Mouse (Mus musculus): ENCODE measurements around the gene Gm14124. TPM values are rescaled to one million over a fixed set of nuclear protein-coding genes. Genes with fewer than 3 reads are reported as not detected.
"Not testable (repeated sequence)": the region's sequence is repeated elsewhere in the genome, so short reads cannot be mapped to it uniquely, and the experiment has no call there.

The Gm14124 gene
- total RNA-seq (2021): under 1 TPM; 0.28 to 0.30 TPM

DNA sequence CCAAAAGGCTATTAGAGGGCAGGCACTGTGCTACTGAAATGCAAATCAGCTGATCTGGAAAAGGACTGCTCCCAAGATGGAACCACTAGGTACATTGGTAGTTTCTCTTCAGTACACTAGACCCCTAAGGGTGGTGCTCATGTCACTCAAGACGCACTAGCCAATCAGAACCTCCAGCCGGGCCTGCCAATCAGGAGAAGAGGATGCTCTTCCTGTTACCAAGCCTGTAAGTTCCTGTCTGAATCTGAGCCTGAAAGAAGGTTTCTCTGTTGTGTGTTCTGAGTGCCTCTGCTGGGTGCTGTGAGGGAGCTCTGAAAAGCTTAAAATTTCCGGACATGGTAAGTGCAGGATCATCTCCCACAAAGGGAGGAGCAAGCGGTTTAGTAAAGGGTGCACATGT, at the start of gene Gm14124:
TSS of gene Gm14124 (plus strand) at position 227 of the 400 bp plus-strand sequence.
- intact Hi-C loops (cut with DNase I); DNase-seq (ENCODE audit: extremely low spot score in 1 of 2, low spot score in 2 of 2): not testable (repeated sequence)

DNA sequence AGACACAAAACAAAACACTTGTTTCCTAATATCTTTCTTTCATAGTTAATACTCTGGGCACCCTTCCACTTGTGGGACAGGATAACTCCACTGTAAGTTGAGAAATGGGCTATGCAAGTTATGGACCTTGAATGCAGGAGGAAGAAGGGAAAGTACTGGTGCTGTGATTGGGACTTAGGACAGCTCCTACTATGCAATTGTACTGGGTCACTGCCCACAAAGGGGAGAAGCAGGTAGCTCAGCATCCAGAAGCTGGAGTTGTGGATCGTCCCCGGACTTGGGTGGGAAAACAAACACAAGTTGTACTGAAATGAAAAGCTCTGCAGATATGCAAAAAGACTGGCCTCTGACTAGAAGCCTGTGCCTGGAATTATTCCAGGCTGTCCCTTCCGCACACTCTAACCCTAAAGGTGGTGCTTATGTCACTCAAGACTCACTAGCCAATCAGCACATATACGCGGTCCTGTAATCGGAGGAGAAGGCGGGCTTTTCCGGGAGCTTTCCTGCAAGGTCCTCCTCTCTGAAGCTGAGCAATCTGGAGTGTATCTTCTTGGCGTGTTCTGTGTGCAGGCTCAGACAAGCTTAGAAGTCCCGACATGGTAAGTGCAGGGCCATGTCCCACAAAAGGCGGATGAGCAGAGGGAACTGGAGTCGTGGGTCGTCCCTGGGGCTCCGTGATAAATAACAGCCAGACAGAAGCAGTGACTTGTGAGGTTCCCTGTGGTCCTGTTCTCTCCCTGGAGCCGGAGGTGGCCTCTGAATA, 39.5 kb upstream of the Gm14124 start, which contains the start of gene Zfp937:
TSS of gene Zfp937 (plus strand) at position 474 of the 763 bp plus-strand sequence.
- DNase-seq (ENCODE audit: extremely low spot score in 1 of 2, low spot score in 2 of 2): peak; percentile 81 to 89
- intact Hi-C loops (cut with DNase I): not testable (repeated sequence)

DNA sequence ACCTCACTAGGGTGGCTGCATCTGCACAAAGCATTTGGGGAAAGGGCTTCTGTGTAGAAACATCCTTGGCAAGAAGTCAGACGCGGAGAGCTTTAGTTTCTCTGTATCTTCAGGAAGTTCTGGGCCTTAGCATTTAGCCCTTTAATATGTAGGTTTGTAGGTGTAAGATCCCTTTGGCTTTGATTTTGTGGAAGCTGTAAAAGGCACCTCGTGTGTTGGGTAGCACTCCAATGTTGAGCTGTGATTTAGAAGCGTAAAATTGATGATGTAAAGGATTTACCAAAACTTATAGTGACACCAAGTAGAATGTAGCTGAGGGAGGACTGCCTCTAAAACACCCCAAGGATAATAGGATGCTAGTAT, 39.0 kb upstream of the Gm14124 start:
- DNase-seq (ENCODE audit: extremely low spot score in 1 of 2, low spot score in 2 of 2); intact Hi-C loops (cut with DNase I): not testable (repeated sequence)

DNA sequence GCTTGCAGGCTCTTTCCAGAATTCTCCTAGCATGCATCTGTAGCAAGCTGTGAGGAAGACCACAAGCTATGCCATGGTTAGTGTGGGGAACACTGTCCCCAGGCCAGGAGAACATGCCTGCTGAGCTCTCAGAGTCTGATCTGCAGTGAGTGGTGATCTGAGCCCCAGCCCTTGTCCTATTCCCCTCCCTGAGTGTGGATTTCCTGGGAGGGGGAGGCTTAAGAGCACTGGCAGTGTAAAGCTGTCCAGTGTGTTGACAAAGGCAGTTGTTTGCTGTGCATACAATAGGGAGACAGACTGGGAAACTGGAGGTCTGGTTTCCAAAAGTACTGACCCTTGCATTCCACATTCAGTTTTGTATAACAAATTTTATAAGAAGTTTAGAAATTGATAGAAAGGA, 34.1 kb upstream of the Gm14124 start:
- intact Hi-C loops (cut with DNase I); DNase-seq (ENCODE audit: extremely low spot score in 1 of 2, low spot score in 2 of 2): not testable (repeated sequence)

DNA sequence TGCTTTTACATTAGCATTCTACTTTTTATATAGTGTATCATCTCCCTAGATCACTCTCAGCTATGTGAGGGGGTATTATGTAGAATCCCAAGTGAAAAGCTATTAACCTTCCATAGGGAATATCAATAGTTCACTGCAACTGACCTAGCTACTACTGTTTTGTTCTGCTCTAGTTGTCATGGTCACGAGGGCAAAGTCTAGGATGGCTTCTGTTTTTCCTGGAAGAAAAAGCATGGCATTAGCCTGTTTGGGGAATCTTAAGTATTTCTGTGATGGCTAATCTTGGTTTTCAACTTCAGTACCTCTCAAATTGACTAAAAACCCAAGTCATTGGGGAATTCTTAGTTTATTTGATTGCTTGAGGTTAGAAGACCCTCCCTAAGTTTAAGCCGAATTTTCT, 14.1 kb upstream of the Gm14124 start:
- intact Hi-C loops (cut with DNase I): no loop called here
- DNase-seq (ENCODE audit: extremely low spot score in 1 of 2, low spot score in 2 of 2): no peak

DNA sequence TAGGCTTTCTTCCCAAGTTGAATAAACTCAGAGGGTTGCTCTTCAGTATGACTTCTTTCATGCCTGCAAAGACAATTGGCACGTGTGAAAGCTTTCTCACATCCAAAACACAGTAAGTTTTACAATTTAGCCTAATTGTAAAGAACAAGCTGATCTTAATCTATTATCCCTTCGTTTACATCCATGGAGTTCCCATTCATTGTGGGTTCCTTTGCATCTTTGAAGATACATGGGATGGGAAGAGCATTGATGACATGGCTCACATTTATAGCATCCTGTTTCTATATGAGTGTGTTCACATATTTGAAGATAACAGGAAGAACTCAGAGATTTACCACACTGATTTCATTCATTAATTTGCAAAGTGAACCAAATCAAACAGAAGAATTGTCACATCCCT, 1.8 kb upstream of the Gm14124 start, which contains the start of gene Gm21994:
TSS of gene Gm21994 (minus strand) at position 101 of the 400 bp plus-strand sequence.
- DNase-seq (ENCODE audit: extremely low spot score in 1 of 2, low spot score in 2 of 2); intact Hi-C loops (cut with DNase I): not testable (repeated sequence)

DNA sequence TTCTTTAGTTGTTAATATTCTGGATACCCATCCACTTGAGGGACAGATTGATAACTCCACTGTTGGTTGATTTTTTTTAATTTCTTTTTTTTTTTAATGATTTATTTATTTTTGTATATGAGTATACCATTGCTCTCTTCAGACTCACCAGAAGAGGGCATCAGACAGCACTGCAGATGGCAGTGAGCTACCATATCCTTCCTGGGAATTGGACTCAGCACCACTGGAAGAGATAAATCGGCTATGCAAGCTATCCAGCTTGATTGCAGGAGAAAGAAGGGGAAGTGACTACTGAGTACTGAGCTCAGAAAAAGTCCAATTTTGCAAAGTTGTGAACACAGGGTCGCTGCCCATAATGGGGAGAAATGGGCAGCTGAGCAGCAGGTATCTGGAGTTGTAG, 456 bp upstream of the Gm14124 start:
- intact Hi-C loops (cut with DNase I); DNase-seq (ENCODE audit: extremely low spot score in 1 of 2, low spot score in 2 of 2): not testable (repeated sequence)

DNA sequence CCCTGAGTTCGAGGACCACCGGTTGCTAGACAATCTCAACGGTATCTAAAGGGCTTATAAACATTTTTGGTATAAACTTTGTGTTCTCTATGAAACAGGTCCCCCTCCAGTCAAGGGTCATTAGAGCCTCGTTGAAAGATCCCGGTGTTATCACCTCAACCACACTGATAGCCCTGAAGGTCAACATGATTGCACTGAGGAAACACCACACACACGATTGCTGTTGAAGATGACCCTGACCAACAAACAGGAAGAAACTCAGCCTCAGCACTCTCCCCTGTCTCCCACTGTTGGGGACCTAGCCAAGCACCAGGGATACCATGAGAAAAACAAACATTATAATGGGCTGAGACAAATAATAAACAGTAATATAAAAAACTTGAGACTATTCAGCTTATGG, 36.4 kb downstream of the Gm14124 start:
- DNase-seq (ENCODE audit: extremely low spot score in 1 of 2, low spot score in 2 of 2): no peak
- intact Hi-C loops (cut with DNase I): no loop called here

DNA sequence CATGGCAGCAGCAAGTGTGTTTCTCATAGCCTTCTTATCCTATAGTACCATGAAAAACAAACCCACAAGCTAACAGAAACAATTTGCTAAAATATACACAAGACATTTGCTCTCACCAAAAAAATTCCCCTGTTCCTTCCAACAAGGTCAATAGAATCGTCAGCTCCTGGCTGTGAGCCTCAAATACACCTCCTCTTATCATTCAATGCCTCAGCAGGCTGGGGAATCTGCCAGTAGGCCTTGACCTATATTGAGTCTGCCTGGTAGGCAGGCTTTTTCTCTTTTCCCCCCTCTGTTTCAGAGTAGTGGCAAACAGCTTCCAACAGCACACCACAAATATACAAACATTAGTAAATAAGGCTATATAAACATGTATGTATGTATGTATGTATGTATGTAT, 41.8 kb downstream of the Gm14124 start:
- no peak for DNase-seq (ENCODE audit: extremely low spot score in 1 of 2, low spot score in 2 of 2)
- intact Hi-C loops (cut with DNase I): no loop called here

DNA sequence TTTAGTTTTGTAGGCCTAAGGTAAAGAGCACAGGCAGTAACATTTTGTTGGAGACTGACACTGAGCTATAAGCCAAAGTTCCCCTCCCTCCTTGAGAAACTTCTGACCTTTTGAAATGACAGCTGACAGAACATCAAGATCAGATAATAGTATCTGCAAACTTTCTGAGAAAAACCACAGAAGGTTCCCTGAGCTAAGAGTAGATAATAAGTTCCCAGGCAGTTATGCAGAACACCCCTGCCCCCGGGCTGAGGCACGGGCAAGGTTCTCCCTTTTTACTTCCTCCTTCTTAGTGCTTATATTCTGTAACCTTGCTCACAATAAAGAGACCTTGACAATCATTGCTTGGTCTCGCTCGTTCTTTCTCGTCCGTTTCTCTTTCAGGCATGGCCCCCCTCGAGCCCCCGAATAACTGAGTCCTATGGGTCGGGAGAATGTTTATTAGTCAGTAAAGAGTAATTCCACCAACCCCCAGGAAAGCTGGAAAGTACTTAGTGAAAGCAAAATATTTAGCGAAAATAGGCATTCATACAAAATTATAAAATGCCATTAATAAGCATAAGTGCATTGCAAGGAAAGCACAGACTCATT, 50.0 kb downstream of the Gm14124 start:
- no peak for DNase-seq (ENCODE audit: extremely low spot score in 1 of 2, low spot score in 2 of 2)
- intact Hi-C loops (cut with DNase I): no loop called here

DNA sequence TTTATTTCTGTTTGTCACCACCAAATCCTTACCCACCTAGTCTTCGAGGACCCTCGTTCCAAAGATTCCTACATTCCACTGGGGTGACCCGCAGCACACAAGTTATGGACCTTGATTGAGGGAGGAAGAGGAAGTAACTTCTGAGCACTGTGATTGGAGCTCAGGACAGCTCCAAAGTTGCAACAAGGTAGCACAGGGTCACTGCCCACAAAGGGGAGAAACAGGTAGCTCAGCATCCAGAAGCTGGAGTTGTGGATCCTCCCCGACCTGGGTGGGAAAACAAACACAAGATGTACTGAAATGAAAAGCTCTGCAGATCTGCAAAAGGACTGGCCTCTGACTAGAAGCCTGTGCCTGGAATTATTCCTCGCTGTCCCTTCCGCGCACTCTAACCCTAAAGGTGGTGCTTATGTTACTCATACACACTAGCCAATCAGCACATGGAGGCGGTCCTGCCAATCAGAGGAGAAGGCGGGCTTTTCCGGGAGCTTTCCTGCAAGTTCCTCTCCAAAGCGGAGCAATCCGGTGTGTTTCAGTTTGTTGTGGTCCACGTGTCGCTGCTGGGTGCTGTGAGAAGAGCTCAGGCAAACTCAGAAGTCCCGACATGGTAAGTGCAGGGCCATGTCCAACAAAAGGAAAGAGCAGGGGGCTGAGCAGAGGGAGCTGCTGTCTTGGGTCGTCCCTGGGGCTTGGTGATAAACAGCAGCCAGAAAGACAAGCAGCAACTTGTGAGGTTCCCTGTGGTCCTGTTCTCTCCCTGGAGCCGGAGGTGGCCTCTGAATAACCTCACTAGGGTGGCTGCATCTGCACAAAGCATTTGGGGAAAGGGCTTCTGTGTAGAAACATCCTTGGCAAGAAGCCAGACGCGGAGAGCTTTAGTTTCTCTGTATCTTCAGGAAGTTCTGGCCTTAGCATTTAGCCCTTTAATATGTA, 53.9 kb downstream of the Gm14124 start:
- intact Hi-C loops (cut with DNase I): not testable (repeated sequence)

DNA sequence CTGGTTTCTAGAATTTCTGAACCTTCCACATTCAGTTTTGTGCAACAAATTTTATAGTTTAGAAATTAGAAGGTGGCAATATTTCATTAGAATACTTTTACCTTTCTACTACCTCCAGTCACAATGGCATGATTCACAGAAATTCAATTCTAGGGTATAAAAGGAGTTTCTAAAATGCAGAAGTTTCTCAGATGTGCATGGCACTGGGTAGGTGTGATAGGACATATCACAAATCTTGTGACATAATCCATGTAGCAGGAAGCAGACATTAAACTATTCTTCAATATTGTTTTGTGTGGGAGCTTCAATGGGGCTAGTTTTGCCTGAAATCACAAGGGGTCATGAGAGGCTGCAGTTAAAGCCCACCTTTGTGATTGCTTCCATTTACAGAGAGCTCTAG, 58.8 kb downstream of the Gm14124 start:
- intact Hi-C loops (cut with DNase I): no loop called here

More for the DNA sequence above, 53.9 kb downstream of the Gm14124 start:
- DNase-seq (ENCODE audit: extremely low spot score in 1 of 2, low spot score in 2 of 2): peak; percentile 86 to 91

DNA sequence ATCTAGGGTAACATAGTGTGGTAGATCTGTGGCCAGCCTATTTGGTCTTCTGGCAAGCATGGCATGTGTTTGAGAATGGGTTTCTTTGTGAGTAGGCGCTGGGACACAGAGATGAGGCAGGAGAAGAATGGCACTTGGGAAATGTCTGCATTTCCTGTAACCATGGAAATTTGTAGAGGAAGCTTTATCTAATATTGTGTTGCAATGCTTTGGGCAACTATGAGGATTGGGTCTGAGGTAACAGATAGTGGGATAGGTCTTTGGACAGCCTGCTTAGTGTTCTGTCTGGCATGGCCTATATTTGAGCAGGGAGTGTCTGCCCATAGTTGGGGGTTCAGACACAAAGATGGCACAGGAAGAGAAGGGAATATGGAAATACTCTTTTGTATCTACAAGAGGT, 61.7 kb downstream of the Gm14124 start:
- DNase-seq (ENCODE audit: extremely low spot score in 1 of 2, low spot score in 2 of 2): no peak
- intact Hi-C loops (cut with DNase I): no loop called here

More for the DNA sequence above, 58.8 kb downstream of the Gm14124 start:
- DNase-seq (ENCODE audit: extremely low spot score in 1 of 2, low spot score in 2 of 2): no peak

Other genes starting within 250 kb of the Gm14124 start
- 1 to 10 TPM; 8.3 to 8.5 TPM for gene Zfp120, start 120.8 kb upstream of the Gm14124 start, total RNA-seq (2021)
- gene Gm10770, start 77.8 kb upstream of the Gm14124 start, total RNA-seq (2021): not detected
- not detected for gene Gm14139, start 75.8 kb upstream of the Gm14124 start, total RNA-seq (2021)
- 10 to 100 TPM in 1 of 2 experiments, 1 to 10 TPM in 1; 9.0 to 11.1 TPM for gene Zfp937, start 39.4 kb upstream of the Gm14124 start, total RNA-seq (2021)
- gene Gm21994, start 1.9 kb upstream of the Gm14124 start, total RNA-seq (2021): 1 to 10 TPM; 8.2 to 9.5 TPM
- 1 to 10 TPM; 2.6 to 2.7 TPM for gene Gm10130, start 66.2 kb downstream of the Gm14124 start, total RNA-seq (2021)
- 10 to 100 TPM in 1 of 2 experiments, 1 to 10 TPM in 1; 8.8 to 10.5 TPM for gene 3300002I08Rik, start 105.2 kb downstream of the Gm14124 start, total RNA-seq (2021)
- 1 to 10 TPM; 7.0 to 7.1 TPM for gene Zfp442, start 194.0 kb downstream of the Gm14124 start, total RNA-seq (2021)
- gene Zfp345, start 227.6 kb downstream of the Gm14124 start, total RNA-seq (2021): under 1 TPM; 0.24 to 0.36 TPM